Mouse (Mus musculus): Measurements from ENCODE around the gene Kremen2.

Gene Kremen2

GRCm38 (mm10) chr17:23760231-23760630, 14.6 kb upstream of the Kremen2 start:
- DNase-seq (ENCODE audit: low read depth in 1 of 2, low spot score in 2 of 2): no peak

DNA sequence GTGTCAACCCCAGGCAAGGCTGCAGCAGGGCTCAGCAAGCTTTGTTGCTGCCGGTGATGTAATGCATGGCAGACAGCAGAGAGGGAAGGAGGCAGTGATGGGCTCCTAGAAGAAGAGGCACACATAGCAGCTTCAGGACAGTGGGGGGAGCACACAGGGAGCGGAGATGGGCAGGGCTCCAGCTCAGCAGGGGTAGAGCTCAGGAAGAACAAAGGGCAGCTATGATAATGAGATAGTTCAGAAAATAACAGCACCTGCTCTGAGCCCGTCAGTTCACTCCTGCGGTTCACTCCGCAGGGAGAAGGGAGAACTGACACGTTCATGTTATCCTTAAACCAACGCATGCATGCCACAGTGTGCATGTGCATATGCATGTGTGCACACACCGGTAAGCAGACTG, 13.2 kb upstream of the Kremen2 start:
- no peak for DNase-seq (ENCODE audit: low read depth in 1 of 2, low spot score in 2 of 2)

DNA sequence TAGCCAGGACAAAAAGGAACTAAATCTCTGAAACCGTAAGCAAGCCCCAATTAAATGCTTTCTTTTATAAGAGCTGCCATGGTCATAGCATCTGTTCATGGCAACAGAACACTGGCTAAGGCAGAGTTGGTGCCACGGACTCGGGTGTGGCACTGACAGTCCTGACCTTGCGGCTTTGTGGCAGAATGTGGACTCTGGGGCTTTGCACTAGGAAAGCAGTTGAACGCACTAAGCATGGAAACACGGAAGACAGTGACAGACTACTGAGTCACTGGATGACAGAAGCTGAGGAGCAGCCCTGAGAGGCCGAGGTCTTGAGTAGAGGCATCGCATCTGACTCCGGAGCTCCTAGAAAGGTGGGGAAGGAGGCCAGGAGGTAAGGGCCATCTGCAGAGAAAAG, 11.9 kb upstream of the Kremen2 start:
- no peak for DNase-seq (ENCODE audit: low read depth in 1 of 2, low spot score in 2 of 2)

- no peak for DNase-seq (ENCODE audit: low read depth in 1 of 2, low spot score in 2 of 2)
These were observed 10.1 kb upstream of the Kremen2 start for GRCm38 (mm10) chr17:23755689-23756088.

DNA sequence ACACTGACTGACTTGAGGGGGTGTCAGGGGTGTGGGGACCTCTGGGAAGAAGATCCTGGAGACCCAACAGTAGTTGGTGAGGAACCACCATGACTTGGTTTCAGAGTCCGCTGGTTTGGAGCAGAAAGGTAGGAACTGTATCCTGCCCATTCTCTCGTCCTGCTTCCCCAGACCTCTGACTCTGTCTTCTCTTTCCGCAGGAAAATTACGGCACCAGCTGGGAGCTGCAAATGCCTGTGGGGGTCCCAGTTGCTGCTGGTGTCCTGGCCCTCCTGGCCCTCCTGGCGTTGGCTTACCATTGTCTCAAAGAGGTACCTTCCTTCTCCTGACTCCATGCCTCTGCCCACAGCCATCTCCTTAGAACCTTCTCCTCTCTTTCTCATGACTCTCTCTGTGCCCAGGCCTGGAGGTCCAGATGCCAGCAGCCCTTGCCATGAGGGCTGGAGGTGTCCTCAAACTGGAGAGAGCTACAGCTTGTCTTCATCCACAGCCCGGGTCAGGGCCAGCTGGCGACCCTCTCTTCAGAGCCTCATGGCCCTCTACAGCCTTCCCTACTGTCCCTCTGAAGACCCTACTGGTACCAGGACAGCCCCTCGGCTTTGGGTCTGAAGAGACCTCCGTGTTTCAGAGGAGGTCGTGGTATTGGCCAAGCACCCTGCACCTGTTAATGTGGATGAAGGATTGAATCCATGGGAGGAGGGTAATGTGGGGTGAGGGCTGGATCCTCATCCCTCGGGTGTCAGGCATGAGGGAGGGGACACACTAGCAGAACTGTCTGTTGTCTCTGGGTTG, 4.0 kb upstream of the Kremen2 start:
- DNase-seq (ENCODE audit: low read depth in 1 of 2, low spot score in 2 of 2): no peak

DNA sequence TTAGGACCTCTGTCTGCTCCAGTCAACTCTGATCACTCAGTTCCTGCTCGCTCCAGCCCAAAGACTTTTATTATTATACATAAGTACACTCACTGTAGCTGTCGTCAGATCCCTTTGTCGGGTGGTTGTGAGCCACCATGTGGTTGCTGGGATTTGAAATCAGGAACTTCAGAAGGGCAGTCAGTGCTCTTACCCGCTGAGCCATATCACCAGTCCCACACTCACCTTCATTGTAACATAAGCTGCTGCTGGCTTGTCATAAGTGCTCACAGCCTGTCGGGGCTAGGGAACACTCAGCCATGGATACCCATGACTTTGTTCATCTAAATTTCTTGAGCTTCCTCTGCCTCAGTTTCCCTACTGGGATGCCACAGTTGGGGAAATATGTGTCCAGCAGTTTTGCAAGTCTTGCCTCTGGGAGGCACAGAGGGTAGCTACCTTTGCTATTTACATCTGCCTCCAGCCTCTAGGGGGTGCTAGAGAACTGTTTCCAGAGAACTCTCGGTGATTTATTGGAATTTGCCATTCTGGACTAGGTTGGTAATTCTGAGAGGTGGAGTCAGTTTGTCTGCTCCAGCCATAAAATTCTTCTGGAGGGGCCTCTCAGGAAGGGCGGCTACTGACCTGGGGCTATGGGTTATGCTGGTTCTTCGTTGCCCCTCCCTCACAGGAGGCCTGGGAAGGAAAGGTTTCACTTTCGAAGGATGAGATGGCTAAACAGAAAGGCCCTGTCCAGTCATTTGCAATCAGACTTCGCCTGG, 3.2 kb upstream of the Kremen2 start:
- peak; percentile 42 to 59 for DNase-seq (ENCODE audit: low read depth in 1 of 2, low spot score in 2 of 2)

DNA sequence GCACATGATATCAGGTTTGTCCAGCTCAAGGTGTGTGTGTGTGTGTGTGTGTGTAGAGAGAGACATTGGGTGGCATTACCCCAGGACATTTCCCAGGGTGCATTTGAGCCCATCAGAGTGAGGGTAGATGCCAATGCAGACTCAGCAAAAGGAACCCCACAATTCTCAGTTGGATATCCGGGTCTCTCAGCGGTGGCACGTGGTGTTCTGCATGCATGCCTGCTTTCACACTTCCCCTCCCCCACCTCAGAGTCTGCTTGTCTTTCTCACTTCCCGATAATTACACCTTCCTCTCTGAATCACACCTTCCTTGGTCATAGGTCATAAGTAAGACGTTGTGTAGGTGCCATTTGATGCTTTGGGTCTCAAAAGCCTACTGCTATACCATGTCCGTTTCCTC, 2.4 kb upstream of the Kremen2 start:
- DNase-seq (ENCODE audit: low read depth in 1 of 2, low spot score in 2 of 2): no peak

DNA sequence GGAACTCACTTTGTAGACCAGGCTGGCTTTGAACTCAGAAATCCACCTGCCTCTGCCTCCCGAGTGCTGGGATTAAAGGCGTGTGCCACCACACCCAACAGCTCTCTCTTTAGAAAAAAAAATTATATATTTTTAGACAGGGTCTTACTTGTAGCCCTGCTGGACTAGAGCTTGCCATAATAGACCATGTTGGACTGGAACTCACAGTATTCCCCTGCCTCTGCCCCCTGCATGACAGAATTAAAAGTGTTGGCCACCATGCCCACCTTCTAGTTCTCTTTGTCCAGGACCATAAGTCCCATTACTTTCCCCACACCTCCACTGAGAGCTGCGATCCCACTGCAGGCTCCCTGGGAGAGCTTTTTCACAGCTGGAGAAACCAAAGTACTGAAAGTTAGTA, 1.8 kb upstream of the Kremen2 start:
- no peak for DNase-seq (ENCODE audit: low read depth in 1 of 2, low spot score in 2 of 2)

DNA sequence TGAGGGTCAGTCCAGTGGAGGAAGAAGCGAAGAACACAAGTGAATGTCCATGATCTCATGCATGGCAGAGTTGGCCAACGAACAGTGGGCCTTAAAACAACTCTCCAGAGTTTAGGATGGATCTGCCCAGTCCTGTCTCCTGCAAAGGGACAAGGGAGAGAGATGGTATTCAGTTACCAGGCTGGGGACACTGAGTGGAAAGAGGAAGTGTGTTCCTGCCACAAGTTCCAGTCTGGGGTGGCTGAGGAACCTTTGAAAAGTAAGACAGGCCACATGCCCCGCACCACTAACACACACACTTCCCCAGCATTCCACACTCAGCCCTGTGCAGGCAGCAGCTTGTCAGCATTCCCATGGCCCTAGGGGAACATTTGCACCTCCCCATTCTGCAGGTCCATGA, 1.1 kb upstream of the Kremen2 start:
- DNase-seq (ENCODE audit: low read depth in 1 of 2, low spot score in 2 of 2): no peak

GRCm38 (mm10) chr17:23746311-23746710, 678 bp upstream of the Kremen2 start:
- no peak for DNase-seq (ENCODE audit: low read depth in 1 of 2, low spot score in 2 of 2)

- DNase-seq (ENCODE audit: low read depth in 1 of 2, low spot score in 2 of 2): no peak
These were observed 982 bp downstream of the Kremen2 start for GRCm38 (mm10) chr17:23744651-23745050.

DNA sequence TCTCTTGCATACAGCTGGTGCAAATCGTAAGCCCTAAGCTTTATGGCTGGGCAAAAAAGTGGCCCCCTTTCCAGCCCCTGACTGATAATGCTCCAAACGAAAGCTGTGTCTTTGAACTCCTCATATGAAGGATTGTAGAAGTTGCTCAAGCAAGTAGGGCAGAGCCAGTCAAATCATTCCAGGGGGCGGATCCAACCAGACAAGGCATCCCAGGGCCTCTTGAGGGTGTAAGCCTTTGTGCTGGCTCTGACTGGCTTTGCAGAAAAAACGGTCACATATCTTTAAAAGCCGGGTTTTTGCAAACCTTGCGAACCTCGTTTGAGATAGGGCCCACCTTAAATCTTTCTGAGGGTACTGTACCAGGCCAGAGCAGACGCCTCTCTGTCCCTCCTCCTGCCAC, 1.6 kb downstream of the Kremen2 start:
- no peak for DNase-seq (ENCODE audit: low read depth in 1 of 2, low spot score in 2 of 2)

DNA sequence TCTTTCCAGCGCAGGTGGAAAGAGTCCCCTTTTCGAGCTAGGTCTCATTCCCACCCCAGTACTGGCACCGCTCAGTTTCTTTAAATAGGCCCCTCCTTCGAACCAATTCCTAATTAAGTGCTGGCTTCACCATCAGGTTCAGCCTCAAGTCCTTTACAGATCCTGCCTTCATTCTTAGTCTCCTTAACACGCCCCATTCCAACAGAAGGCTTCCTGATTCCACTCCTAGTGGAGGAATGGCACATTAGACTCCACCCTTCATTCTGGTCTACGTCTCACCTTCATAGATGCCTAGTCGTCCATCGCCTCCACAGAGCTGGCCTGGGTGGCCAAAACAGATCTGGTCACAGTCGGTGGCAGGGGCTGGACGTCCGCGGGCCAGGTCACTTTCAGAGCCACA, 2.7 kb downstream of the Kremen2 start:
- DNase-seq (ENCODE audit: low read depth in 1 of 2, low spot score in 2 of 2): no peak

GRCm38 (mm10) chr17:23742210-23742793, 3.3 kb downstream of the Kremen2 start:
- DNase-seq (ENCODE audit: low read depth in 1 of 2, low spot score in 2 of 2): no peak

DNA sequence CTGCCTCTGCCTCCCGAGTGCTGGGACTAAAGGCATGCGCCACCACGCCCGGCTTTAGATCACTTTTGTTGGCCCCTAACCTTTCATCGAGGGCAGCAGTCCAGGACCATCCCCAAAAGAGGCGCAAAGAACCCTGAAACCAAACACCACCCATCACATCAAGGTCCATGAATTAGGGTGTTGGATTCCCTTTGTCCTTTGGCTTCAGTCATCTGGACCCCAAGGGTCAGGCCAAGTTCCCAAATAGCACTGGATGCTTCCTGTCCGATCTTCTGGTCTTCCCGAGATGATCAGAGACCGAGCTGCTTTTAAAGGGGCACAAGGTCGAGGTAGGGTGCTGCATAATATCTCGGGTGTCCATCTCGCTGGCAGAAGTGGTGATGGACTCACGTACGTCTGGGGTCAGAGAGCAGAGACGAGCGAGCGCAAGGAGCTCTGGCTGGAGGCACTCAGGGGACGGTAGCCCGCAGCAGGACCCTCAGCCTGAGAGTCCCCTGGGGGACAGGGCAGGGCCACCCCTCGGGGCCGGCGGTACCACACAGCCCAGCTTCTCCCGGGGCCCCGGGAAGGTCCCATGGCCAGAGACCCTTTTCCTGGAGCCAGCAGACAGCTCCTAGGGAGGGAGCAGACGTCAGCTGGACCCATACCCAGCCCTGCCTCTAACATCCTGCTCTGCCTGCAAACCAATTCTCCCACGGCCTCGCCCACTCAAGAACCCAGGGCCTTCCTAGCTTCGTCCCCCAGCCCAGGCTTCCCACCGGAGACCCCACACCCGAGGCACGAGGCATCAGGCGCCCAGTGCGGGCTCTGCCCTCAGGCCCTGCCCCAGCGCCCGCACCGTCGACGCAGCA, 4.0 kb downstream of the Kremen2 start:
- no peak for DNase-seq (ENCODE audit: low read depth in 1 of 2, low spot score in 2 of 2)

- no peak for DNase-seq (ENCODE audit: low read depth in 1 of 2, low spot score in 2 of 2)
These were observed 5.0 kb downstream of the Kremen2 start, which contains the start of gene Paqr4 for GRCm38 (mm10) chr17:23740598-23741021. Gene Paqr4, minus strand, starts transcription at chr17:23740867.

DNA sequence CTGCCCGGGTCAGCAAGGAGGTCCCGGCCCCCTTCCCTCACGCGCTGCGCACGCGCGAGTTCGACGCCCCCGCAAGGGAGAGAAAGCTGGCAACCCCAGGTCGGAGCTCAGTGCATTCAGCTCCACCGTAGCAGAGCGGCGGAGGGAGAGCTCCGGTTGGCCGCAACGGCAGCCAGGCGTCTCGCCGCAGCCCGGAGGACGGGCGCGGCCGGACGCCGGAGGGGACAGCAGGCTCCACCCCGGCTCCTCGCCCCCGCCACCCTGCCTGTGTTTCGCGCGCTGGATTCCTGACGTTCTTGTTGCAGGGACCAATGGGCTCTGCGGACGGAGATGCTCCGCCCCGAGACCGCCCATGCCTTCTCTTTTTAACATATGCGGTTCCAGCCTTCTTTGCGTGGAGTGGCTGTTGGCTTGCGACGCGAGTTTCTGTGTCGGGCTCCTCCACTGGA, 5.5 kb downstream of the Kremen2 start:
- DNase-seq (ENCODE audit: low read depth in 1 of 2, low spot score in 2 of 2): peak in 1 of 2 experiments; percentile 57

- DNase-seq (ENCODE audit: low read depth in 1 of 2, low spot score in 2 of 2): no peak
These were observed 6.2 kb downstream of the Kremen2 start for GRCm38 (mm10) chr17:23739202-23740135.

DNA sequence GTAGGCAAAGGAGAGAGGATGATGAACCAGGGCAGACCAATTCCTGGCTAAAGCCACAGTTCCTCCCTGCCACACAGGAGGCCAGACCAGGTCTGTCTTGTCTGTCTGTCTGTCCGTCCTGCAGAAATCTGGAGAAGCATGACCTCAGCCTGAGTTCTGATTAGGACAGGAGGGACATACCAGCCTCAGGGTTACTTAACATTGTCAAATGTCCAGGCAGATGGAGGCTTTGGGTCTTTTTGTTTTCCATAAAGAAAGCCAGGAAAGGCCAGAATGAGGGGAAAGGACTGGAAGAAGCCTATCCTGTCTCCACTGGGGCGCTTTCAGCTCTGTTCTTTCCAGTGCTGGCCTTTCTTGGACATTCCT, 6.8 kb downstream of the Kremen2 start:
- DNase-seq (ENCODE audit: low read depth in 1 of 2, low spot score in 2 of 2): no peak

All from monocyte, adult 2 months (primary cell).